Mouse (Mus musculus) bone marrow macrophage, adult 2 months (primary cell): Measurements from ENCODE around the gene Med24.

Experiments used
- CTCF ChIP-seq: IDR thresholded peaks from 2 replicates; pipeline ENCODE4 v1.5.1; 2012; ENCODE audit warnings: low read depth, mild to moderate bottlenecking, low read length, moderate library complexity
- POLR2A ChIP-seq: IDR thresholded peaks from 2 replicates; pipeline ENCODE4 v1.6.1; 2012; ENCODE audit warnings: mild to moderate bottlenecking, low read depth, low read length, borderline replicate concordance

- no peak for TF ChIP-seq CTCF
- TF ChIP-seq POLR2A: no peak
These were observed 37.1 kb upstream of the Med24 start for GRCm38 (mm10) chr11:98766346-98766745.
